Mouse (Mus musculus) brown adipose tissue, adult 24 weeks (tissue): ENCODE results near the gene Clk1. TPM values are rescaled to one million over a fixed set of nuclear protein-coding genes. Genes with fewer than 3 reads are reported as not detected.

Experiments used
- H3K27ac ChIP-seq: fragments of 200-500 bp; replicated peaks from 2 replicates; pipeline ENCODE4 v1.5.1; 2012; ENCODE audit warnings: low read depth, mild to moderate bottlenecking, low read length
- H3K4me1 ChIP-seq: fragments of 200-500 bp; 2 replicates; pipeline ENCODE4 v1.6.1; 2012; ENCODE audit warnings: low read length, mixed read lengths; ENCODE audit not compliant: control insufficient read depth, insufficient read depth, insufficient read length
- H3K4me3 ChIP-seq: fragments of 200-500 bp; 2 replicates; pipeline ENCODE4 v1.5.1; 2012; ENCODE audit warnings: low read depth, mild to moderate bottlenecking, low read length, moderate library complexity; ENCODE audit not compliant: insufficient read depth
- polyA plus RNA-seq: library from polyadenylated mRNA; stranded (reverse); fragments of >200 nt; gene quantifications from 2 replicates; pipeline ENCODE4 v1.2.4, GENCODE M21; 2012; ENCODE audit not compliant: missing spikeins, insufficient read depth, insufficient read length

Clk1 gene
- 51.3 and 74.0 TPM in 2 replicates for polyA plus RNA-seq

DNA sequence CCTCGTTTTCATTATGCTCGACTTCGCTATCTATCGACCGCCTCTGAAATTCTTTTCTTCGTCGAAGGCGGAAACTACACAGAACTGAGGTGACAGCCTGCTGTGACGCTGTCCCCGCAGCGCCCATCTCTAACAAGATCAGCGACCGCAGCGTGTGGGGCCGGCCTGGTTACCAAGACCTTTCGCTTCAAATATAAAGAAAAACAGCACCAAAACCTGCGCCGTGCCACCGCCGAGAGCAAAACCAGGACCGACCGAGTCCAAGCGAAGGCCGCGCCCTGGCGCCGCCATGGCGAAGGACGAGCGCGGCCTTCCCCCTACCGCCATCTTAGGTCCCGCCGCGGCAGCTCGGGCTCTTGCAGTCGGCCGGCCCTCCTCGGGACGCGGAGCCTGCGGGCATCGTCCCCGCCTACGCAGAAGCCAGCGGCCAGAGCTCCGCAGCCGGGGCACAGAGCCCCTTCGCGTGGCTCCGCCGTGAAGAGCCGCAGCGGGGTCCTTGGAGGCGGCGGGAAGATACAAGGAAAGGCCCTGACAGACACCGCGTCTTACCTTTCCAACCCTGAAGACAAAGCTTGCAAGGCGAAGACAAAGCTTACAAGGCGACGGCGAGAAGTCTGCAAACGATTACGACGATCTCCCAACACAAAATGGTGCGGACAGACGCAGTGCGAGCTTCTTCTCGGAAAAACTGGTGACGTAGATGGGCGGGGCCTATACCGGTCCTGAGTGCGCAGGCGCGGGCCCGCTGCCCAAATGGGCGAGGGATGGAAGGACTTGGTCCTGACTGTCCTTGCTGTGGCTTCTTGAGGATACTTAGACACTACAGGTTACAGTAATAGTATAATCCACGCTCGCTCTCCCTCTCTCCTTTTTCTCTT is at the start of gene Clk1:
TSS of gene Clk1 (minus strand) at position 696 of the 878 bp plus-strand sequence.
- peak within 1 kb of the TSS; percentile 82 for H3K4me3 ChIP-seq

DNA sequence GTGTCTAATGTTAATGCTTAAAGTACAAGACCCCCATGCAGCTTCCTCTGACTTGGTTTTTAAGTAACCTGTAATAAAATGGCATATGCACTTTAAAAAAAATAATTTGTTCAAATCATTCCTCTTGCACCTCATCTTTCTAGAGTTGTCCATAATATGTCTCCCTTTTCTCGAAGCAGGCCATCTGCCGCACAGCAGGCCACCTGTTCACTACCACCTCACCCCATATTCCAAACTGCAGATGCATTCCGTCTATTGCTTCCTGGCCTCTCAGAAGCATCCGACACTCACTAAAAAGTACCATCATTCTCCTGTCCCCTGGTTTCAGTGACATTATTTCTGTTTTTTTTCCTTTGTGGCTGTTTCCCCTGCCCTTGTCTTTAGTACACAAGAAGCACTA is 41.7 kb upstream of the Clk1 start:
- Histone ChIP-seq H3K4me1 (no peaks in the 10 kb centered on the region), H3K4me3 (no peak overlapping the region), H3K27ac (no peak overlapping the region)

More for the DNA sequence above, at the start of gene Clk1:
- Histone ChIP-seq H3K27ac (peak within 1 kb of the TSS; percentile 95), H3K4me1 (peaks cover 5% of the 10 kb centered on the region)

DNA sequence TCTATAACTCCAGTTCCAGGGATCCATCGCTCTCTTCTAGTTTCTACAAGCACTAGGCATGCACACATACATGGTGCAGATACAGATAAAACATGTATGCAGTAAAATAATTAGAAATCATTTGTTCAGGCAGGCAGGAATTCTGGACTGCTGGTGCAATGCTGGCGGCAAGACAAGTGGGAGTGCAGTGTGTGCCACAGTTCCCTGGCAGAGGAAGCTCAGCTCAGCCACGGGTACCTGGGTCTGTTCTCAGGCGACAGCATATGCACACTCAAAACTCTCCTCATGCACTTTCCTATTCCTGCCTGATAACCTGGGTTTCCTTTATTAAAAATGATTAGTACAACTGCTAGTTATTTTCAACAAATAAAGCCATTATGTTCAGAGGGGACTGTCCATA is 41.2 kb upstream of the Clk1 start:
- H3K4me1 ChIP-seq: no peaks in the 10 kb centered on the region
- H3K4me3 ChIP-seq: no peak overlapping the region
- H3K27ac ChIP-seq: no peak overlapping the region

DNA sequence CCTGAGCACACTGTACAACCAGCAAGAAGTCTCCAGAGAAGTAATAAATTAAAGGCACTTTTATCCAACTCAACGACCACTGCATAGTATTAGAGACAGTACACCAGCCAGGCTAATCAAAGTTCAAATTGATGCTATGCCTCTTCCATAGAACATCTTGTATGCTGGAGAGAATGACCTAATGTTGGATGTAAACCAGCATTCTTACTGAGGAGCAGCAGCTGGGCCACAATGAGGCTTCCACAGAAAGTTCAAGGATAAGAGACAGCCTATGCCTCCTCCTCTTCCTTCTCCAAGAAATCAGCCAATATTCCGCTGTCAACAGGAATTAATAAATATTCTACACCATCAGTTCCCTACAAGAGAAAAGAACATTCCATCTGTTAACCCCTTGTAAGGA is 40.1 kb upstream of the Clk1 start:
- H3K4me1 ChIP-seq: no peaks in the 10 kb centered on the region
- no peak overlapping the region for H3K4me3 ChIP-seq
- no peak overlapping the region for H3K27ac ChIP-seq

DNA sequence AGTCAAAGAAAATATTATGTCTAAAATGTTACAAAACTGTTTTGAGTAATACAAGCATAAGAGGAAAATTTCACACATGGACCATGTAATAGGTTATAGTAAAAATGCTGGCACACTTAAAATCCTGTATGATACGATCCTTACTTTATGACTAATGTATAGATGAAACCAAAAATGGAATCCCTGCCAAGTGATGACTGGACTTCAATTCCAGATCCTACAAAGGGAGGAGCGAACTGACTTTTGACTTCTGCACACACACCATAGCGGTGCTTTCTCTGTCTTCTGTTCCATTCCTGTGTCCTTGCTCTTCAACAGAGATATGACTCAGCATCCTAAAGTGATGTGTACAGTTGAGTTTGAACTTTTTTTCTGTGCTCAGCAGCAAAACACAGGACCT is 36.7 kb upstream of the Clk1 start:
- no peak overlapping the region for H3K27ac ChIP-seq
- H3K4me1 ChIP-seq: no peaks in the 10 kb centered on the region
- H3K4me3 ChIP-seq: no peak overlapping the region

DNA sequence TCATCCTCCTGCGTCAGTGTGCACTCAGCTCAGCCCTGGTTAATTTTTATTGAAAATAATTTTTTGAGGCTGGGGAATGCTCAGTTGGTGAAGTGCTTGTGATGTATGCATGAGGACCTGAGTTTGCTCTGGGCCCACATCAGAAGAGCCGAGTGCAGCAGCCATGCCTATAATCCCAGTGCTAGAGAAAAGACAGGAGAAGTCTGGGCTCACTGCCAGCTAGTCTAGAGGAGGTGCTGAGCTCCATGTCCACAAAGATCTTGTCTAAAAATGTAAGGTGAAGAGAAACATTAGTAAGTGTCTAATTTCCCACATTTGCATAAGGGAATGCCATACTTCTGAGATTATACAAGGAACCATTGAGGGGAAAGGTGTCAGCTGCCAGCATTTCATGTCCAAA is 35.0 kb upstream of the Clk1 start:
- Histone ChIP-seq H3K4me3 (no peak overlapping the region), H3K4me1 (no peaks in the 10 kb centered on the region; the same call in 1 of the 2 replicates)

DNA sequence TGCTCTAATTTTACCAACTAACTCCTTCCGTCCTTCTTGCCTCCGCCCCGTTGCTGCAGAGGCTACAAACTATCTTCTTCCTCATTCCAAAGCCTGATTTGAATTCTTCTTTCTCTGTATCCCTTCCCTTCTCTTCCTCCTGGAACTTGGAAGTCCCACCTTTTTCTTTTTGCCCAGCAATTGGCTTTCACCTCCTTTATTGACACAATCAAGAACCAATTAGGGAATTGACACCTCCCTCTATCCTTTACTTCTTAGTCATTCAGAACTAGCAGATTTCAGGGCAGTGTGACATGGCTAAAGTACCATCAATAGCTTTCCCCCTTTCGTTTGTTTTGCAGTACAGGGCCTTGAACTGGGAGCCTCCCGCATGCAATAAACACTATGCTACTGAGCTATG is 34.3 kb upstream of the Clk1 start:
- no peaks in the 10 kb centered on the region; the same call in 1 of the 2 replicates for H3K4me1 ChIP-seq
- H3K4me3 ChIP-seq: no peak overlapping the region
- no peak overlapping the region for H3K27ac ChIP-seq

More for the DNA sequence above, 35.0 kb upstream of the Clk1 start:
- H3K27ac ChIP-seq: no peak overlapping the region

DNA sequence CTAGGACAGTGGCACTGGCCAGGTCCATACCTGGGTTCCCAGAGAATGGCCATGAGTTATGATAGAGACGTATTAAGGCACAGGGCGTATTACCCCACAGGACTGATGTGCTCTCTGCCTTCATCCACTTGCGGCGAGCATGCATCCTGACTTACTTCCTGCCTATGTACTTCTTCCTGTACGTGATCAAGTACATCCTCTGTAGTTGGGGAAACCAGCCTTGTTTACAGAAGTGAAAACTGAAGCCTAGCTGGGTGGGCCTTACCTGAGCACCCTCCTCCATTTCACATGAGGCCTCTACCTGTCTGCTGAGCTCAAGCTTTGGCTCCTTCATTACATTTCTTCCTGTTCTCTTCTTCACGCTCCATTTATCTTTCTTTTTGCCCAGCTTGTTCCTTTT is 30.4 kb upstream of the Clk1 start:
- Histone ChIP-seq H3K4me1 (no peaks in the 10 kb centered on the region; the same call in 1 of the 2 replicates), H3K4me3 (no peak overlapping the region), H3K27ac (no peak overlapping the region)

DNA sequence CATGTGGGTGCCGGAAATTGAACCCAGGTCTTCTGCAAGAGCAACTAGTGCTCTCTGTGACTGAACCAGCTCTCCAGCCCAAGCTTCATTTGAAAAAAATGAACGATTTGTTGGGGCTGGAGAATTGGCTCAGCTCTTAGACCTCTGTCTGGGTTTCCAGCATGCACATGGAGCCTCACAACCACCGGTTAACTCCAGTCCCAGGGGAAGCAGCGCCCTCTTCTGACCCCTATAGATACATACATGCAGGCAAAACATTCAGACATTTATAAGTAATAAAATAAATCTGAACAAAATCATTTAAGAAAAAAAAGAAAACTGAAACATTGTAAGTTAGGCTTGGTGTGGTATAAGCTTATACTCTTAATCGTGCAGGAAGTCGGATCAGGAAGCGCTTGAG is 24.5 kb upstream of the Clk1 start:
- no peak overlapping the region for H3K27ac ChIP-seq
- peaks cover 8% of the 10 kb centered on the region; the same call in 1 of the 2 replicates for H3K4me1 ChIP-seq
- no peak overlapping the region for H3K4me3 ChIP-seq

DNA sequence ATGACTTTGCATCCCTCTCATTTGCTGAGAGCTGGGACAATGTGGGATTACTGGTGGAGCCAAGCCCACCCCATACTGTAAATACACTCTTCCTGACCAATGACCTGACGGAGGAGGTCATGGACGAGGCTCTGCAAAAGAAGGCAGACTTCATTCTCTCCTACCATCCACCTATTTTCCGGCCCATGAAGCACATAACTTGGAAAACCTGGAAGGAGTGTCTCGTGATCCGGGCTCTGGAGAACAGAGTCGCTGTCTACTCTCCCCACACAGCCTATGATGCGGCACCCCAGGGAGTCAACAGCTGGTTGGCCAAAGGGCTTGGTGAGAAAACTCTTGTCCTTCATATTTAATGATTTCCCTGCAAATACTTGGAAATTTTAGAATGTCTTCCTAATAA is 23.9 kb upstream of the Clk1 start:
- H3K4me3 ChIP-seq: no peak overlapping the region

DNA sequence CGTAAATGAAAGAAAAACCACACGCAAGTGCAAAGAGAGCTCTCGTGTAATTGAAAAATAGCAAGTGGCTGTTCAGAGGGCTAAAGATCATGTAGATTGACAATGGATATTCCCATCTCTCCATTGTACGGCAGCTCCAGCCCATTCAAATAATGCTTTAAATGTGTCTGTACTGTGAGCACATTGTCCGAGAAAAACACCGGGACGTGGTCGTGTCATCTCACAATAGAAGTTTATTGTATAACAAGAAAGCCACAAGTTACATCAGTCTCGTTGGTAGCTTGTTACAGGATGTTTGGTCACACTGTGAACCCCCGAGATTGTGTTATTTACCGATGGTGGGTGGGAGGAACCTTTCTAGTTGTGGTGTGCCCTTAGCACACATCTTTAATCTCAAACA is 22.0 kb upstream of the Clk1 start:
- H3K4me3 ChIP-seq: peak overlapping the region; percentile 70
- H3K27ac ChIP-seq: peak overlapping the region; percentile 20; the same call in 1 of the 2 replicates
- H3K4me1 ChIP-seq: peaks cover 8% of the 10 kb centered on the region; the same call in 1 of the 2 replicates

More for the DNA sequence above, 23.9 kb upstream of the Clk1 start:
- Histone ChIP-seq H3K4me1 (peaks cover 8% of the 10 kb centered on the region; the same call in 1 of the 2 replicates), H3K27ac (no peak overlapping the region)

DNA sequence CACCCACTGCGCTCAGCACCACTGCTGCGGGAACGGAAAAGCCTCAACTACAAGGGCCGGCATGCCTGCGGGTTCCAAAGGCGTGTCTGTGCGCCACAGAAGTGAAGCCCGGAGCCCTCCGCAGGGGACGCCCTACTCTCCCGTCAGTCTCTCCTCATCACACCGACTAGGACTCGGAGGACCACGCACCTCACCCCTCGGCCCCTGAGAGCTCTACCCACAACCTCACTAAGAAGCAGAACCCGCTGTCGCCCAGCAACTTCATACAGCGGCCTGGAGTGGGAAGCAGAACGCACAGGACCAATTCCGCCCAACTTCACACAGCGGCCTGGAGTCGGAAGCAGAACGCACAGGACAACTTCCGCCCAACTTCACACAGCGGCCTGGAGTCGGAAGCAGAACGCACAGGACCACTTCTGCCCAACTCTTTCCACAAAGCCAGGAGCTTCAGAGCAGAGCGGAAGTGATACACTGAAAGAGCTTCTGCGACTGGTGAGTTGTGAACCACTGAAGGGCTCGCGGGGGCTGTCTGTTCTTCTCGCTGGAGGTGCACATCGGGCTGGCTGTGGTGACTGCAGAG is 21.4 kb upstream of the Clk1 start, which contains the start of the genes Nif3l1 and Ppil3:
TSS of gene Nif3l1 (plus strand) at position 9 of the 580 bp plus-strand sequence.
TSS of gene Ppil3 (minus strand) at position 344 of the 580 bp plus-strand sequence.
- peak within 1 kb of the TSS; percentile 70 for H3K4me3 ChIP-seq
- H3K4me1 ChIP-seq: peaks cover 8% of the 10 kb centered on the region; the same call in 1 of the 2 replicates
- H3K27ac ChIP-seq: peak within 1 kb of the TSS; percentile 79

DNA sequence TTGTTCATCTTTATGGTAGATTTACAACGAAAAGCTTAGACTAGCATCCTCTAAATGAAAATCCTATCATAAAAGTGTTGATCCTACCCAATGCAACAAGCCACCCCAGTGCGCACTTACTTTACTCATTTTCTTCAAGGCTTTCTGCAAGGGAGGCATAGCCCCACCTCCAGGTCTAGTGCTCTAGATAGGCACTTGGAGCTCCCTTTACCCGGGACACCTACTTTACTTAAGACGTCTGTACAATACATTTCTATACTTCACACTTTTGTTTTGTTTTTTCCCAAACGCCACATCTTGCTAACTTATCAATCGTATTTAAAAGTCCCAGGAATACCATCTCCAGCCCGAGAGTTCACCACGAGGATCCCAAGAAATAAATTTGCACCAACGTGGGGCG is 20.8 kb upstream of the Clk1 start:
- peaks cover 8% of the 10 kb centered on the region; the same call in 1 of the 2 replicates for H3K4me1 ChIP-seq
- H3K4me3 ChIP-seq: peak overlapping the region; percentile 70
- peak overlapping the region; percentile 79; the same call in 1 of the 2 replicates for H3K27ac ChIP-seq

DNA sequence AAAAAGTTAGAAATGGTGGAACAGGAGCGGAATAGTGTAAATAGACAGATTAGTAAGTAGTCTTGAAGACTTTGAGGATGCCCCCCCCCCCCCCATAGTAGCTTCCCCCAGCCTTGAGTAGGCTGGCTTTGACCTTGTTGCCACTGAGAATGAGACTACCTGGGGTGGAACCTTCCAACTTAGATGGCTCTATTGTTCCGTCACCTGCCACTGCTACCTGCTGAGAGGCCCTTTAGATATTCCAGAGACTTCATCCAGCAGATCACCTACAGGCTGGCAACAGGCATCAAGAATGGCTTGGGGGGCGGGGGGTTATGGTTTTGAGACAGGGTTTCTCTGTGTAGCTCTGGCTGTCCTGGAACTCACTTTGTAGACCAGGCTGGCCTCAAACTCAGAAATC is 685 bp upstream of the Clk1 start:
- H3K27ac ChIP-seq: no peak overlapping the region
- H3K4me3 ChIP-seq: no peak overlapping the region
- H3K4me1 ChIP-seq: peaks cover 5% of the 10 kb centered on the region

DNA sequence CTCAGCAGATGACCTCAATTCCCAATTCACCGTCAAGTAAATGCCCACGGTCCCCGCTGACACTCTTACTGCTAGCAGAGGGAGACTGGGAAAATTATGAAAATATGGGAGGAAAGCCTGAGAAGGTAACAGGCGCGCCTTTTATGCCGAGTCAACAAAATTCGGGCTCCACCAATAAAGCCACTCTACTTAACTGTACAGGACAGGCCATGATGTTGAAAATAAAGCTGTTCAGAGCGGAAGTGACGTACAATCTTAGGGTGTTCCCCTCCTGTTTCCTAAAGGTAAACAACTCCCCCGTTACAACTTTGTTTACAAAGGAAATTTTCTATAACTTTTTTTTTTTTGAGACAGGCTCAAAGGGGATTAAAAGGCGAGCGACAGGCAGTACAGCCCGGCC is 987 bp downstream of the Clk1 start:
- peaks cover 5% of the 10 kb centered on the region for H3K4me1 ChIP-seq
- peak overlapping the region; percentile 95 for H3K27ac ChIP-seq
- H3K4me3 ChIP-seq: peak overlapping the region; percentile 82
